Mouse (Mus musculus): ENCODE results near the gene Bloc1s1.

The Bloc1s1 gene

DNA sequence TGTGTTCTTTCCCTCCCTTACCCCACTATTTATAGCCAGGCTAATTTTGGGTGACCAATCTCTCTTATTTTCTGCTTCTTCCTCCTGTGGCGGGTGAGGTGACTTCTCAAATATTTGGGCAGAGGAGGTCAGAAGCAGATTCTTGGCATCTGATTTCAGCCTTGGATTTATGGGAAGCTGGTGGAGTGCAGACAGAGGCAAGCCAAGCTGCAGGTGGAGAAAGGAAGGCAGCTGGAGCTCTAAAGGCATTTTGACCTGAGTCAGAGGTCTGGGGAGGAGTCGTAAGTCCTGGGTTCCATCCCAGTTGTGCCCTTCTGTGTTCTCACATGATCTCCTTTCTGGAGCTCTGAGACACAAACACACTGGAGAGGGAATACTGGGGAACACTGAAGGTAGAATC lies 7.6 kb upstream of the Bloc1s1 start:
- DNase-seq (ENCODE audit: low read depth) = no peak

DNA sequence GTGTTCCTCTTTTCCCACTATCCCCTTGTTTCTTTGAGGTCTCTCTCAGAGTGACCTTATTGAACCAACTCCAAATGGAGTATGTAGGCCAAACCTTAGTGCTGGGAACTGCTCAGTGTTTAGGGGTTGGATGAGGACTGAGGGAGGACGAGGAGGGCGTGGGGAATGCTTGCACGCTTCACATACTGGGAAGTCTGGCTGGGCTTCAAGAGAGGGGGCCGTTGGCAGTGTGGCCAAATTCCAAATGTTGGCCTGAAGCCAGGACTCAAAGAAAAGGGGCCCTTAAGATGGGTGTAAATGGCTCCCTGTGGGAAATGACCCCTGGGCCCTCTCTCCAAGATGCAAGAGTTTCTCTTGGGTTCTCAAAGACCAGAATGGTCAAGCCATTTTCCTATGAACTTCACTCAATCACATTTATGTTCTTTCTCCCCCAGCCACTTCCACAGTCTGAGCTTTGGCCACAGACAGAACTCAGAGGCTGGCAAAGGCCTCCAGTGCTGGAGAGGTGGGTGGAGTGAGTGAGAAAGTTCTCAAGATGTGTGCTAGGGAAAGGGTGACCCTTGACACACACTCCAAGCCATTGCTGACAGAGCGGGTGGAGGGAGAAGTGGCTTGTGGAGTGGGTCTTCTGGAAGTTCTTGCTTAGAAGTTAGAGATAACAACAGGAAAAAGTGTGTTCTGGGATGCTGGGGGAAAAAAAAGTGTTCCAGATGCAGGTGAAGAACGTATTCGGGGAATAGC lies 6.0 kb upstream of the Bloc1s1 start:
- DNase-seq (ENCODE audit: low read depth) = no peak

DNA sequence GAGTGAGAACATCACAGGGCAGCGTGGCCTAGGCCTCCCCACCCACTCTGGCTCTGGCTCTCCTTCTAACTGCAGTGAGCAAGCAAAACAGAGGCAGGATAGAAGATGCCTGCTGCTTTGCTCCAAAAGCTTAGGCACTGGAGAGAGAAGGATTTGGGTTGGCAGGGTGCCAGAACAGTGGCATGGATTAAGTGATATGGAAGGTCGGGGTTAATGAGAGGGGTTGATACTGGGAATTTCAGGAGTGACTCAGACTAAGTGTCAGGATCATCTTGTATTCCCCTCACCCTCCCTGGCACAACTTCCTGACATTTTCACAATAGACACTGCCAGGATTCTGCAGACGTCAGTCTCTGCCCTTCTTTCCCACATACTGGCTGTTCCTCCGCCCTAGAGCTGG lies 4.5 kb upstream of the Bloc1s1 start:
- no peak for DNase-seq (ENCODE audit: low read depth)

DNA sequence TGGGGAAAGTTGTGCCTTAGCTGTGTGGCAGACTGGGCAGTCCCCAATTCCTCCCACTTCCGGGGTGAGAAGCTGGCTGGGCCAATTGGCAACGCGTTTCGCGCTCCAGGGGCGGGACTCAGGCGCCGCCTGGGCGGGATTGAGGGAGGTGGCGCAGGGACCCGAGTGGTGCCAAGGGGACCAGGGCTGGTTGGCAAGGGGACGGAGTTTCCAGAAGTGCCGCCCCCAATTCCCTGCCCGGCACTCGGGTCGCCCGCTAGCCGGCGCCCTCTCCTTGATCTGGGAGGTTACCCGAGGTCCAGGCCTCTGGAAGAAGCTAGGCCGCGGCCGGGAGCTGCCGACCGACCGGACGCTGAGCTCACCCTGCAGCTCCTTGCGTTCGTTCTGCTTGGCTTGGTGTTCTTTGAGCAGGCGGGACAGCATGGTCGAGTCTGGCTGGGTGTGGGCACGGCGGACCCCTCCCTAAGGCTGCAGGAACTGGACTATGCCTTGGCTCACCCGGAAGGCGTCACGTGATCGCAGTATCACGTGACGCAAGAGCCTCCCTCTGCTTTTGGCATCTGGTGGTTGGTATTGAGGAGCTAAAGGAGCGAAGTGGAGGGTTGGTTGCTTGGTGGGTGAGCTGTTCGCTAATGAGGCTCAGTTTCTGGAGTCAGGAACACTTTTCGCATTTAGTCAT lies 683 bp downstream of the Bloc1s1 start:
- DNase-seq (ENCODE audit: low read depth) = peak; percentile 94

DNA sequence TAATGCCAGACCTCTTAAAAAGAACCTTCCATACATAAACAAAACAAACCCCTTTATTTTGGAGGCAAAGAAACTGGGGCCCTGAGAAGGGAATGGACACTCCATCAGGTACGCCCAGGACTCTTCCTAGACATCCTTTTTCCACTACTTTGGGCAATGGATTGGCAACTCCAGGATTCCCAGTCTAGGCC lies 1.1 kb downstream of the Bloc1s1 start, which contains the start of gene Rdh5:
Gene Rdh5, minus strand, starts transcription at position 67 of the 191 bp plus-strand sequence.
- no peak for DNase-seq (ENCODE audit: low read depth)

DNA sequence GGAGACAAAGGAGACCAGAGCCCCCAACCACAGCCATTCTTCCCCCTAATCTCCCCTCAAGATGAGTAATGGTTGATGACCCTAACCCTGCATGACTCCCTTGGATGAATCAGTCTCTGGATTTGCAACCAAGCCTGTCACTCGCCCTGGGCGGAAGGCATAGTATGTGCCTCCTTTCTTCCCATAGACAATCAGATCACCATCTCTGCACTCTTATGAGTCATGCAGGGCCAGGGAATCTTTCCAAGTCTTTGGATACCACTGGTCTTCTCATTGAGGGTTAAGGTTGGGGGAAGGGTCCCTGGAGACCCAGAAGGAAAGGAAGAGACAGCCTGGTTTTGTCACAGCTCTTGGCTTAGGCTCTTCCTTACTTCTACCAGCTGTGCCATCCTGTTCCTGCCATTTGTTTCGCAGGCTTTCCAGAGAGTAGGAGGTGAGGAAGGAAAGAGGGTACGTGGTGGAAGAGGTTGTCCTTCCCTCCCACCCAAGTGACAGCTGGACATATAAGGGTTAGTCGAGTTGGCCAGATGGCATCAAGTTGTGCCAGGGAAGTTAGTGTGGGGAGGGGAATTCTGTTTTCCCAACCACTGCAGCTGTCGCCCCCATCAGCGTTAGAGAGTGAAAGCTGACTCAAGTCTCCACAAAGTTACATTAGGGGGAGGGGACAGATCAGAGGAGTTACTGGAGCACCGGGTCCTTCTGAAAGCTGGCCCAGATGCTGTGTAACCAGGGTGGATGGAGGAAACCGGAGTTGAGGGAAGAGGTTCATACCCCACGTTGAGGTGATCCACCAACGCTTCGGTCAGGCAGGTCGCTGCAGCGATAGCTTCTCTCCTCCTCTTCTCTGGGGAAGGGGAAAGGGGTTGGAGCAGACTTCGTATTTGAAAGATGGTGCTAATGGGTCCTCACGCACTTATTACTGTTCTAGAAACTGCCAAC lies 1.7 kb downstream of the Bloc1s1 start:
- no peak for DNase-seq (ENCODE audit: low read depth)

DNA sequence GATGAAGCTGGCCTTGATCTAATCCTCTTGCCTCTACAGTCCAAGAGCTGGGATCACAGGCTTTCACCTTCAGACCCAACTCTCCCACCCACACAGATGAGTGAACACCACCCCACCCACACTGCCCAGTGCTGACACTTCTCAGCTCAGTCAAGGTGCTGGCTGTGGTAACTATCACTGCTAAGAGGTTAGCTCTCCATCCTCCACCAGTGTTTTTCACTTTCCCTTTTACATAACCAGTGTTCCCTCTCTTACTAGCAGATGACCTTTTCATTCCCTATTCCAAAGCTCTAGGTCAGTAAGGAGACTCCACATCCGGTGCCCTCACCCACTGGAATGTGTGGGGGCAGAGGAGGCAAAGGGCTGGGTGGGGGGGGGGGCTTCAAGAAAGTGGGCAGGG lies 2.6 kb downstream of the Bloc1s1 start:
- no peak for DNase-seq (ENCODE audit: low read depth)

DNA sequence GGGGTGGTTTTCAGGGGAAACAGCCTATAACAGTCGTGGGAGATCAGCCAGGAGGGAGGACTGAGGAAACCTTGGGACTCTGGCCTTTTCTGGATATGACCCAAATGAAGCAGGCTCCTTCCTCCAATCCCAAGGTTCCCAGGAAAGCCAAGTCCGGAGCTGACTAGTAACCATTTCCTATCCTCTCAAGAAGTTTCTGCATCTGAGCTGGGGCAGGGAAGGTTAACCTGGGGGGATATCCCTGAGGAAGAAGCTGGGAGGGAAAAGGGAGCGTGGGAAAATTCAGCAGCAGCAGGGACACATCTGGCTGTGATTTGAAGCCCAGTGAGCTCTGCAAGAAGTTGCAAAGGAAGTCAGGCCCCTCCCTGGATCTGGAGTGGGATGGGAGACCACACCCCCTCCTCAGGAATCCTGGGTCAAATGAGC lies 3.1 kb downstream of the Bloc1s1 start:
- DNase-seq (ENCODE audit: low read depth) = no peak

DNA sequence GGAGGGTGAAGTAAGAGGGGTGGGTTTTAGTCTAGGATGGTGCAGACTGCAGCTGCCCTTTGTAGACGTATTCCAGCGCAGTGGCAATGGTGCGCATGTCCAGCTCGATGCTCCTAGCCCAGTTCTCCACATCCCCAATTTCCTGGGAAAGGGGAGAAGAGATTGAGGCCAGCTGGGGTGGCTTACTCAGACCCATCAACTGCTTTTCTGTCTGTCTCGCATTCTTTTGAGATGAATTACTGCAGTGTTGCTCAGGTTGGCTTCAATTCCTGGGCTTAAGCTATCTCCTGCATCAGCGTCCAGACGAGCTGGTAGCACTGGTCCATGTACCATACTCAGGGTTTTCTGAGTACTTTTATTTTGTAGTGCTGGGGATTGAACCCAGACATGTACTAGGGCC lies 3.9 kb downstream of the Bloc1s1 start:
- DNase-seq (ENCODE audit: low read depth) = no peak

DNA sequence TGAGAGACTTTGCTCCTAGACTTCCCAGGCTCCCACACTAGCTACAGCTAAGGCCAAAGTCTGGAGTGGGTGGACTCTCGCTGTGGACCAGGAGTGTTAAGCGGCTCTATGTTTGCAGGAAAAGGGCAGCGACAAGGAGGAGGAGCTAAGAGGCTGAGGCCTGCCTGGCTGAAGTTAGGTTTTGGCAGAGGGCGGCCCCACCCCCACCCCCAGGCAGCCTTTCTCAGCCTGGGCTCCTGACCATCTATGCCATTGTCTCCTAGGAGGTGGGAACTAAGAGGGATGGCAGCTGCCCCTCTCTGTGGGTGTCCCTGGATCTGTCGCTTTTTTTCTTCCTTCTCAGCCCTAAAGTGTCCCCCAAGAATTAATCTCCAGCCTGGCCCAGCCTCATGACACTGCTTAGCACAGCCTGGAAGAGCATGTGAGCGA lies 4.6 kb downstream of the Bloc1s1 start:
- DNase-seq (ENCODE audit: low read depth) = no peak

DNA sequence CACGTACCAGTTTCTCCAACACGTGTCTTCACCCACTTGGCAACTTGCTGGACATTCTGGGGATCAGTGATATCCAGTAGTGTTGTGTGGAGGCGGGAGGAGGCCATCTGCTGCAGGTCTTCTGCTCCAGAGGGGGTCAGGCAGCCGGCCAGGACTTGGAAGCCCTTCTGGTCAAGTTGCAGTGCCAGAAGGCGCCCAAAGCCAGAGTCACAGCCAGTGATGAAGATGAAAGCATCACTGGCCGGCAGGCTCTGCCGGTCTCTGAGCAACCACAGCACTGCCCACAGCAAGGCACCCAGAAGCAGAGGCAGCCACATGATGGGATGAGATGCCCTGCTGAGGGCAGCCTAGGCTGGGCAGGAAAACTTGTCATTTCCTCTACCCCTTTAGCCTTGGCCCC lies 5.6 kb downstream of the Bloc1s1 start:
- DNase-seq (ENCODE audit: low read depth) = peak; percentile 71

DNA sequence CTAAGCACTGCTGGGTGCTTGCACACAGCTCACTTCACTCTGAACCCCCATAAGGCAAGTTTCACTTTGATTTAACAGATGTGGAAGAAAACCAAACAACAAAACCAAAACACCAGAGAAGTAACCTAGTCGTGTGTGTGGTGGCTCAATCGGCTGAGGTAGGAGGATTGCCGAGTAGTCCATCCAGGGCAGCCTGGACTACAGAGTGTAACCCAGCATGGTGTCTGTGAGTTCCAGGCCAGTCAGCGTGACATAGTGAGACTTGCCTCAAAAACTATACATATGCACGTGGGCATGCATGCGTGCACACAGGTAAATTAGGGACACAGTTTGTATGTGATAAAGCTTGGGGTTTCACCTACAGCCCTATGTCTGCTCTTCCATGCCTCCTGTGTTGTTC lies 6.4 kb downstream of the Bloc1s1 start:
- DNase-seq (ENCODE audit: low read depth) = no peak

DNA sequence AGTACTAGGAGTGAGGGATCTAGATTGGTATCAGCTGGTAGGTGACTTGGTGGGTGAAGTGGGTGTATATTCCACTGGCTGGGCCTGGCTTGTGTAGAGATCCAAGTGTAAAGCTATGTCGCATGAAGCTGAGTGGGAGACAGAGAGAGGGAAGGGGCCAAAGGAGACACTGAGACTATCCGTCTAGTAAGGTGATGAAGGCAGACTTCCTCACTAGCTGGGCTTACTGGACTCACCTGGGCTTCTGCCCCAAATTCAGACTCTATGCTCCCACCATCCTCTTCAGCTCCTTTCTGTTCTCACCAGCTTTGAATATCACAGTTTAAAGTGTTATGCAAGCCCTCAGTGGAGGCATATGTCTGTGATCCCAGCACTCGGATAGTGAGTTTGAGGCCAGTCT lies 7.2 kb downstream of the Bloc1s1 start:
- DNase-seq (ENCODE audit: low read depth) = no peak

DNA sequence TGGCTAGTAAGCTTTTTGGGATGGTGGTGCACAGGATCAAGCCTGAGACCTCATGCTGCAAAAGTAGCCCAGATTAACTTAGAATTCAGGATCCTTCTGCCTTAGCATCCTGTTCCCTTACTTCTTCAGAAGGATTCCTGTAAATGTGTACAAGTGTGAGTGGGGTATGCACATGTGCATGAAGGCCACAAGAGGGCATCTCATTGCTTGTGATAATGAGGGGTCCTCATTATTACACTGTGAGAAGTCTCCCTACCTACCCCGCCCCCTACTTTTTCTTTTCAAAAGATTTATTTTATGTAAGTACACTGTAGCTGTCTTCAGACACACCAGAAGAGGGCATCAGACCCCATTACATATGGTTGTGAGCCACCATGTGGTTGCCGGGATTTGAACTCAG lies 8.3 kb downstream of the Bloc1s1 start:
- DNase-seq (ENCODE audit: low read depth) = no peak

DNA sequence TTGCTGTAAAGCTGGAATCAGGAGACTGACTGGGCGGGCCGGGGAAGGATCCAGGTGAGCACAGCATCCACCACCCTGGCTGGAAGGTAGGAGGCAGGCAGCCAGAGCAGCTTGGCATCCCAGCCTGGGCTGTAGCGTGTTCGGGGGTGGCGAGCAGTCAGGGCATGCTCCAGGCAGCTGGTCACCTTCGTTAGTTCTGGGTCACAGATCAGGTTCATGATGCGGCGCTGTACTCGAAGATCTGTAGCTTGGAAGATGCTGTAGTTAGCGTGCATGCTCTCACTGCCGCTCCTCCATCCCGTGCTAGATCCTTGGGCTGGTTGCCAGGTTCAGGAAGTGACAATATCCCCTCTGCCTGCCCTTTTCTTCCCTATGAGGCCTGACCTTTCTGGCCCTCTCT lies 10.1 kb downstream of the Bloc1s1 start:
- DNase-seq (ENCODE audit: low read depth) = no peak

DNA sequence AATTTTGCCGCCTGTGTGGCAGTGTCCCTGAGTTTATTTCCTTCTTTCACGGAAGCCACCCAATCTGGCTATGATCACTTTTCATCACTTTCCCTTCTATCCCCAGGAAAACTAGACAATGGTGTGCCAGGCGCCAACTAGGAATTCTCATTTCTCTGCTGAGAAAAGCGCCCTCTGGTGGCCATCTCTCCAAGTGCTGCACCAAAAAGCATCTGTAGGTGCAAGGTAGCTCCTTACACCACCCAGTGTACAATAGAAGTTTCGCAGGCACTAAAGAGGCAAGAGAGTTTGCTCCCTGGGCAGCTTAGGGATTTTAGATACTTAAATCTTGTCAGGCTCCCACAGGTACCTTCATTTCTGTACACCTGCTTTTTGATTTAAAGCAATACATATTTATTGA lies 10.6 kb downstream of the Bloc1s1 start:
- peak; percentile 86 for DNase-seq (ENCODE audit: low read depth)

DNA sequence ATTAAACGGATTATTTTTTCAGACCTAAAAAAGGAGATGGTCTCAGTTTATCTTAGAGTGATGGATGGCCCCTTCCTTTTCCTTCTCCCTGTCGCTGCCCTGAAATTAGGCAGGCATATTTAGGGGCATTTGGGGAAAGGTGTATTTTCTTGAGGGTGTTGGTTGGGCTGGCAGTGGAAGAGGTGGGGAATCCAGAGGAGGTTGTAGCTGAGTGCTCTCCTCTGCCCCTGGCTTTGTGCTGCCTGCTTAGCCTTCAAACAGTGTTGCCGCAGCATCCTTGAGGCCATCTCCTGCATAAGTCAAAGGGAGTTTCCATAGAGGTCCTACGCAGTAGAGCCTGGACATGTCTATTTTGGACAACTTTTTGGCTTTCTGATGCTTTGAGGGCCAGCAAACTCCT lies 11.0 kb downstream of the Bloc1s1 start:
- DNase-seq (ENCODE audit: low read depth) = no peak

DNA sequence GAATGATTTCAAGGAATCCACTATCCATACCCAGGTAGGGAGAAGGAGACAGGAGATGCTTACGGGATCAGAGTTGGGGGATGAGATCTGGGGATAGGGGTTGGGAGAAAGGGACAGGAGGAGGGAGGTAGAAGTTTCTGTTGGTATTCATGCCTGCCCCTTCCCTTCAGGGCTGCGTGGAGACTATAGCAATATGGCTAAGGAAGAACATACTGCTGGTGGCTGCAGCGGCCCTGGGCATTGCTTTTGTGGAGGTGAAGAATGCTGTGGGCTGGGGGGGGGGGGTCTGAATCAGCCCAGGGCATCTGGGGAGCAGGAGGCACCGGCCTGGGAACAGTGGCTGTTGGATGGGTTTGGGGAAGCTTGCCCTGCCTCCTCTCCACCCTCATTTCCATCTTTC lies 11.6 kb downstream of the Bloc1s1 start:
- DNase-seq (ENCODE audit: low read depth) = no peak

DNA sequence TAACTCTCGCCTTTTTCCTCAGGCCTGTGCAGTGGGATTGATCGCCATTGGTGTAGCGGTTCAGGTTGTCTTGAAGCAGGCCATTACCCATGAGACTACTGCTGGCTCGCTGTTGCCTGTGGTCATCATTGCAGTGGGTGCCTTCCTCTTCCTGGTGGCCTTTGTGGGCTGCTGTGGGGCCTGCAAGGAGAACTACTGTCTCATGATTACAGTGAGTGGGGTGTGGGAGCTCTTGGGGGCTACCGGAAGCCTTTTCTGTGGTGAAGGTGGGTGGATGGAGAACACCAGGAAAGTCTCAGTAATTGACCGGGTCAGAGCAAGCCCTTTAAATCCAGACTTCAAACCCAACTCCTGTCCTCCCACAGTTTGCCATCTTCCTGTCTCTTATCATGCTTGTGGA lies 12.4 kb downstream of the Bloc1s1 start:
- DNase-seq (ENCODE audit: low read depth) = no peak

DNA sequence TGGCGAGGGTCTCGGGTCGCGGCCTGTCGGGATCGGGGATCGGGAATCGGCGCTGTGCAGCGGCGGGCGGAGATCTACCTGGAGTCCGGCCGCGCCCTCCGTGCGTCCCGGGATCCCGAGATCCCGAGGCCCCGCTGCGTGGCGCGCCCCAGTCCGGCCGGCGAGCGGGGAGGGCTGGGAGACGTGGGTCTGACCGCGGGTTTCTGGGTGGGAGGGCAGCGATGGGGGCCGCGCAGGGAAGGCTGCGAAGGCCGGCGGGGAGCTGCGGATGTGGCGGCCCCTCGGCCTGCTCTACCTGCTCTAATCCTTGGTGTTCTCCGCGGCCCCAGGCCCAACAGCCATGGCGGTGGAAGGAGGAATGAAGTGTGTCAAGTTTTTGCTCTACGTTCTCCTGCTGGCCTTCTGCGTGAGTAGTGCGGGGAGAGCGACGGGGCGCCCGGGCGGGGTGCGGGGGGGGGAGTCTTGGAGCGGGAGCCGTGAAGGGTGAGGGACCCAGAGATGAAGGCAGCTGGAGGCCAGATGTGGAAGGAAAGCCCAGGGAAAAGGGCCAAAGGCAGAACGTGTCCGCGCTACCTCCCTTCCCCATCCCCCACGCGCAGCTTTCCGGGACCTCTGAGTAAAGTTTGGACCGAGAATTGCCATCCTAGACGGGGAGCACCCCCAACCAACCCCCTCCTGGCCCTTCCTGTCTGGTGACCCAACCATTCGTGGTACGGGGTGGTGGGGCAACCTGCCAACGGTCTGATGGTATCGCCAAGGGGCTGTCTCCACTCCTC lies 13.6 kb downstream of the Bloc1s1 start:
- peak; percentile 86 for DNase-seq (ENCODE audit: low read depth)

DNA sequence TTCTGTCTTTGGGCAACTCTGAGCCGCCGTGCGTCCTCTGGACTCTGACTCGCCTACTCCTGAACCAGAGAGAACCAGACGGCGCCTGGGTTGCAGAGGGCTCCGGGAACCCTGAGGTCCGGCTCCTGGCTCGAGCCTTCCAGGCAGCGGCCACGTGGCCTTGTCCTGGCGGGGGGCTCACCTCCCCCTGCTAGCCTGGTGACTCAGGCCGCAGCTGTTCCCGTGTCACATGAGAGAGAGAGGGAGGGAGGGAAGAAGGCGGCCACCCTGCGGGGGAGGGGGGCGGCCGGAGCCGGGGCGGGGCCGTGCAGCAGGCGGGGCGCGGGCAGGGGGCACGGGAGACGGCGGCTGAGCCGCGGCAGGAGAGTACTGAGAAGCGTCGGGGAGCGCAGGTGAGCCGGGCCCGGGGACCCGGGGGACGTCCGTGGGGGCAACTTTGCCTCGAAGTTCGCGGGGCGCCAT lies 14.2 kb downstream of the Bloc1s1 start:
- peak; percentile 94 for DNase-seq (ENCODE audit: low read depth)

DNA sequence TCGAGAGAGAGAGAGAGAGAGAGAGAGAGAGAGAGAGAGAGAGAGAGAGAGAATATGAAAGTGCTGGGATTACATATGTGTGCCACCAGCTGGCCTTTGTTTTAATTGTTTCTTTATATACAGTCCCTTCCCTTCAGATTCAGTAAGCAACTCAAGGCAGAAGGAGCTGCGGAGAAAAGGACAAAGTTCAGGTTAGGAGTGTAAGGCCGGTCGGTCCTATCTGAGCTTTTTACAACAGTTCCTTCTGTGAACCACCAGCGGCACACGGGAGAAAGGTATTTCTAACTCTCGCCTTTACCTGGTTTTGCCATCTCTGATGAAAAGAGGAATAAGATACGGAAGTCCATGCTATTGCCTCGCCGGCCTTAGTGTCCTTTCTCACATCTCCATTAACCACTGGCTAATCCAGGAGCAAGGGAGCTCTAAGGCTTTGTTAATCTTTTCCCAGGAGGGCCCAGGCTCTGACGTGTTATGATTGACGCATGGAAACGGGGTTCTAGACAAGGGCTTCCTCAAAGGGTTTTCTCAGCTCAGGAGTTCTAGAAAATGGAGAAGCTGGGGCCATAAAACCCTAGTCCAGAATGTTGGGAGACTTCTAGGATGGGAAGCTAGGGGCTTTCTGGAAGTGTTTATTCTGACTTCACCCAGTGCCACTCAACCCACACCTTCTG lies 14.9 kb downstream of the Bloc1s1 start:
- DNase-seq (ENCODE audit: low read depth) = no peak
